Mouse (Mus musculus) spleen, adult 2 months (tissue): ENCODE results near the gene Evi5l.

Source experiments
- CTCF ChIP-seq: fragments of 200-500 bp; IDR thresholded peaks from 2 replicates; pipeline ENCODE4 v1.5.1; 2011; ENCODE audit warnings: mild to moderate bottlenecking, inconsistent platforms; ENCODE audit not compliant: insufficient read depth, insufficient read length, insufficient replicate concordance; ENCODE audit errors: extremely low read depth
- POLR2A ChIP-seq: fragments of 200-500 bp; IDR thresholded peaks from 2 replicates; pipeline ENCODE4 v1.6.1; 2011; ENCODE audit warnings: low read depth, low read length, inconsistent platforms

DNA sequence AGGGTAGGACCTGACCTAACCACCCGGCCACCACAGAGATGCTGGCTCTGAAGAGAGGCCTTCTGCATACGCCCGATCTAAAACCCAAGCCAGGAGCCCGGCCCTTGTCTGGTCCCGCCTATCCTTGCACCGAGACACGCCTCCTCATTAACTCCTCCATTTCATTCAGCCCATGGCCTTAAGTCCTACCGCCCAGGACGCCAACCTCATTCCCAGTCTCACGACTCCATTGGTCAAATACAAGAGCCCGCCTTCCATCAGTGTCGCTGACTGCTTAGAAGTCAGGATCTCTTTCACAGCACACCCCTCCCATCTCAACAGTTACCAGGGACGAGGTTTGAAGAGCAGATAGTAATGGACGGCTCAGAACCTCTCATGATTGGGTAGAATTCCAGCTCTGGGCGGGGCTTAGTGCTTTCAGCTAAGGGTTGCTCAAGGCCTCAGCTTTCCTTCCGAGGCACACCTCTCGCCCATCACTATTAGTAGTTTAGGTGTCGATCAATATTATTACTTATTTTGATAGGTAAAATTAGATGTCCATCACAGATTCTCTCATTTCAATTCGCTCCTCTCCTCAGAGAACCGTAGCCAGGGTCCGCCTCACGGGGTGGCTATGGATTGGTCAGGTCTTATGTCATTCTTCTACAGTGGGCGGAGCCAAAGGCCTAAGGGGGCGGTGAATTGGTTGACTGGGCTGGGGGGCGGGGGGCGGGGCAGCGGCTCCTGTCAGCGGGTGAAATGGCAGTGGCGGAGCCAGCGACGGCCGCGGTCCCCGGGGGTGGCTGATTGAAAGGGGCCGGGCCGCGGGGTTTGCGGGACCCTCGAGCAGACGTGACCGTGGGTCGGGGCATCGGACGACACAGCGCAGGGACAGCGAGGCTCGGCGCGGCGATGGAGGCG, at the start of gene Evi5l:
- TF ChIP-seq POLR2A (no peak), CTCF (no peak)
